Mouse (Mus musculus): ENCODE results near the gene Mmp24. TPM values are rescaled to one million over a fixed set of nuclear protein-coding genes. Genes with fewer than 3 reads are reported as not detected.
A peak's percentile ranks its signal among the peaks of the same experiment; 100 is the strongest.

Mmp24 gene
- polyA plus RNA-seq, 1 experiment from 2014 or later = 0.04 TPM

- H3K27ac ChIP-seq (ENCODE audit: low read depth, low read length) = no peak overlapping the region
- H3K36me3 ChIP-seq (ENCODE audit: control insufficient read depth, insufficient read depth, low read length) = no peaks in the 10 kb centered on the region
- H3K27me3 ChIP-seq (ENCODE audit: control insufficient read depth, insufficient read depth, low read length) = no peaks in the 10 kb centered on the region
- no peak for ATAC-seq (replicated peaks; ENCODE audit: insufficient number of reproducible peaks, low FRiP score, low TSS enrichment)
- no peaks in the 10 kb centered on the region for H3K4me1 ChIP-seq (ENCODE audit: control insufficient read depth, insufficient read depth, low read length)
- no peak overlapping the region for H3K4me2 ChIP-seq
- H3K4me3 ChIP-seq (ENCODE audit: low read depth, low read length) = no peak overlapping the region
- WGBS (ENCODE audit: insufficient replicate concordance) = 68% methylated on average over 4 of the region's 4 CpGs
- no peaks in the 10 kb centered on the region for H3K9me3 ChIP-seq (replicated peaks; ENCODE audit: control insufficient read depth, low read length)
- H3K9ac ChIP-seq (ENCODE audit: low read depth, low read length) = no peak overlapping the region
Measured at GRCm38 (mm10) chr2:155812637-155813036, 37.5 kb downstream of the Mmp24 start.

GRCm38 (mm10) chr2:155814829-155815228 is 39.7 kb downstream of the Mmp24 start:
- no peak overlapping the region for H3K27ac ChIP-seq (ENCODE audit: low read depth, low read length)
- WGBS (ENCODE audit: insufficient replicate concordance) = 22% methylated on average over 5 of the region's 5 CpGs
- no peak for ATAC-seq (replicated peaks; ENCODE audit: insufficient number of reproducible peaks, low FRiP score, low TSS enrichment)
- peaks cover 4% of the 10 kb centered on the region; the same call in 1 of the 2 replicates for H3K4me1 ChIP-seq (ENCODE audit: control insufficient read depth, insufficient read depth, low read length)
- H3K27me3 ChIP-seq (ENCODE audit: control insufficient read depth, insufficient read depth, low read length) = no peaks in the 10 kb centered on the region
- H3K4me2 ChIP-seq = no peak overlapping the region
- H3K36me3 ChIP-seq (ENCODE audit: control insufficient read depth, insufficient read depth, low read length) = no peaks in the 10 kb centered on the region; the same call in 1 of the 2 replicates
- no peak overlapping the region for H3K4me3 ChIP-seq (ENCODE audit: low read depth, low read length)
- H3K9me3 ChIP-seq (replicated peaks; ENCODE audit: control insufficient read depth, low read length) = no peaks in the 10 kb centered on the region
- no peak overlapping the region for H3K9ac ChIP-seq (ENCODE audit: low read depth, low read length)

- no peak overlapping the region for H3K9ac ChIP-seq (ENCODE audit: low read depth, low read length)
- no peak overlapping the region for H3K4me3 ChIP-seq (ENCODE audit: low read depth, low read length)
- H3K36me3 ChIP-seq (ENCODE audit: control insufficient read depth, insufficient read depth, low read length) = peaks cover under 1% of the 10 kb centered on the region; the same call in 1 of the 2 replicates
- H3K4me1 ChIP-seq (ENCODE audit: control insufficient read depth, insufficient read depth, low read length) = peaks cover 4% of the 10 kb centered on the region; the same call in 1 of the 2 replicates
- ATAC-seq (replicated peaks; ENCODE audit: insufficient number of reproducible peaks, low FRiP score, low TSS enrichment) = no peak
- no peaks in the 10 kb centered on the region for H3K27me3 ChIP-seq (ENCODE audit: control insufficient read depth, insufficient read depth, low read length)
- WGBS (ENCODE audit: insufficient replicate concordance) = 100% methylated on average over 1 of the region's 1 CpGs
- H3K27ac ChIP-seq (ENCODE audit: low read depth, low read length) = no peak overlapping the region
- H3K9me3 ChIP-seq (replicated peaks; ENCODE audit: control insufficient read depth, low read length) = no peaks in the 10 kb centered on the region
- no peak overlapping the region for H3K4me2 ChIP-seq
Measured at GRCm38 (mm10) chr2:155816179-155816578, 41.0 kb downstream of the Mmp24 start.

GRCm38 (mm10) chr2:155817301-155818245 is 42.4 kb downstream of the Mmp24 start:
- Histone ChIP-seq H3K27me3 (ENCODE audit: control insufficient read depth, insufficient read depth, low read length) (no peaks in the 10 kb centered on the region), H3K4me1 (ENCODE audit: control insufficient read depth, insufficient read depth, low read length) (peaks cover 4% of the 10 kb centered on the region; the same call in 1 of the 2 replicates), H3K4me3 (ENCODE audit: low read depth, low read length) (no peak overlapping the region), H3K36me3 (ENCODE audit: control insufficient read depth, insufficient read depth, low read length) (peaks cover 7% of the 10 kb centered on the region; the same call in 1 of the 2 replicates), H3K9ac (ENCODE audit: low read depth, low read length) (no peak overlapping the region), H3K4me2 (no peak overlapping the region; the same call in 1 of the 2 replicates), H3K9me3 (replicated peaks; ENCODE audit: control insufficient read depth, low read length) (no peaks in the 10 kb centered on the region), H3K27ac (ENCODE audit: low read depth, low read length) (no peak overlapping the region; the same call in 1 of the 2 replicates)
- 74% methylated on average over 10 of the region's 10 CpGs for WGBS (ENCODE audit: insufficient replicate concordance)
- no peak for ATAC-seq (replicated peaks; ENCODE audit: insufficient number of reproducible peaks, low FRiP score, low TSS enrichment)

GRCm38 (mm10) chr2:155818596-155819391 is 43.7 kb downstream of the Mmp24 start:
- peak overlapping the region; percentile 70 for H3K27ac ChIP-seq (ENCODE audit: low read depth, low read length)

GRCm38 (mm10) chr2:155819392-155819448 is 44.1 kb downstream of the Mmp24 start, which contains the start of gene BC029722:
Gene BC029722 (minus strand): TSS chr2:155819426.
- H3K4me1 ChIP-seq (ENCODE audit: control insufficient read depth, insufficient read depth, low read length) = peaks cover 4% of the 10 kb centered on the region; the same call in 1 of the 2 replicates
- H3K9ac ChIP-seq (ENCODE audit: low read depth, low read length) = peak within 1 kb of the TSS; percentile 88
- H3K9me3 ChIP-seq (replicated peaks; ENCODE audit: control insufficient read depth, low read length) = no peaks in the 10 kb centered on the region
- H3K27ac ChIP-seq (ENCODE audit: low read depth, low read length) = peak within 1 kb of the TSS; percentile 70
- H3K4me2 ChIP-seq = peak within 1 kb of the TSS; percentile 96
- H3K27me3 ChIP-seq (ENCODE audit: control insufficient read depth, insufficient read depth, low read length) = no peaks in the 10 kb centered on the region
- H3K4me3 ChIP-seq (ENCODE audit: low read depth, low read length) = peak within 1 kb of the TSS; percentile 75
- no peak for ATAC-seq (replicated peaks; ENCODE audit: insufficient number of reproducible peaks, low FRiP score, low TSS enrichment)
- peaks cover 17% of the 10 kb centered on the region; the same call in 1 of the 2 replicates for H3K36me3 ChIP-seq (ENCODE audit: control insufficient read depth, insufficient read depth, low read length)

More at GRCm38 (mm10) chr2:155818596-155819391, 43.7 kb downstream of the Mmp24 start:
- ATAC-seq (replicated peaks; ENCODE audit: insufficient number of reproducible peaks, low FRiP score, low TSS enrichment) = peak; percentile 91
- H3K4me1 ChIP-seq (ENCODE audit: control insufficient read depth, insufficient read depth, low read length) = peaks cover 4% of the 10 kb centered on the region; the same call in 1 of the 2 replicates
- peak overlapping the region; percentile 88 for H3K9ac ChIP-seq (ENCODE audit: low read depth, low read length)
- no peaks in the 10 kb centered on the region for H3K9me3 ChIP-seq (replicated peaks; ENCODE audit: control insufficient read depth, low read length)
- H3K4me2 ChIP-seq = peak overlapping the region; percentile 96
- H3K27me3 ChIP-seq (ENCODE audit: control insufficient read depth, insufficient read depth, low read length) = no peaks in the 10 kb centered on the region
- H3K36me3 ChIP-seq (ENCODE audit: control insufficient read depth, insufficient read depth, low read length) = peaks cover 17% of the 10 kb centered on the region; the same call in 1 of the 2 replicates
- under 1% methylated on average over 37 of the region's 37 CpGs for WGBS (ENCODE audit: insufficient replicate concordance)
- H3K4me3 ChIP-seq (ENCODE audit: low read depth, low read length) = peak overlapping the region; percentile 75

- Histone ChIP-seq H3K4me1 (ENCODE audit: control insufficient read depth, insufficient read depth, low read length) (peaks cover 4% of the 10 kb centered on the region; the same call in 1 of the 2 replicates), H3K9me3 (replicated peaks; ENCODE audit: control insufficient read depth, low read length) (no peaks in the 10 kb centered on the region), H3K4me2 (peak overlapping the region; percentile 96), H3K27me3 (ENCODE audit: control insufficient read depth, insufficient read depth, low read length) (no peaks in the 10 kb centered on the region), H3K36me3 (ENCODE audit: control insufficient read depth, insufficient read depth, low read length) (peaks cover 17% of the 10 kb centered on the region; the same call in 1 of the 2 replicates), H3K27ac (ENCODE audit: low read depth, low read length) (peak overlapping the region; percentile 47), H3K9ac (ENCODE audit: low read depth, low read length) (0 out of 2 replicates have a peak overlapping the region, but pooled peaks have one; percentile 12), H3K4me3 (ENCODE audit: low read depth, low read length) (peak overlapping the region; percentile 75)
- ATAC-seq (replicated peaks; ENCODE audit: insufficient number of reproducible peaks, low FRiP score, low TSS enrichment) = no peak
- 63% methylated on average over 6 of the region's 6 CpGs for WGBS (ENCODE audit: insufficient replicate concordance)
Measured at GRCm38 (mm10) chr2:155819449-155820251, 44.5 kb downstream of the Mmp24 start.

- no peak for ATAC-seq (replicated peaks; ENCODE audit: insufficient number of reproducible peaks, low FRiP score, low TSS enrichment)
Measured at GRCm38 (mm10) chr2:155820779-155821178, 45.6 kb downstream of the Mmp24 start.

More at GRCm38 (mm10) chr2:155820779-155821178, 45.6 kb downstream of the Mmp24 start:
- Histone ChIP-seq H3K4me2 (no peak overlapping the region), H3K4me3 (ENCODE audit: low read depth, low read length) (no peak overlapping the region), H3K4me1 (ENCODE audit: control insufficient read depth, insufficient read depth, low read length) (peaks cover 10% of the 10 kb centered on the region), H3K9me3 (replicated peaks; ENCODE audit: control insufficient read depth, low read length) (no peaks in the 10 kb centered on the region), H3K9ac (ENCODE audit: low read depth, low read length) (no peak overlapping the region), H3K36me3 (ENCODE audit: control insufficient read depth, insufficient read depth, low read length) (peaks cover 17% of the 10 kb centered on the region; the same call in 1 of the 2 replicates), H3K27ac (ENCODE audit: low read depth, low read length) (no peak overlapping the region), H3K27me3 (ENCODE audit: control insufficient read depth, insufficient read depth, low read length) (no peaks in the 10 kb centered on the region)
- 91% methylated on average over 5 of the region's 5 CpGs for WGBS (ENCODE audit: insufficient replicate concordance)

All from heart, embryonic 11.5 days (tissue).